Mouse (Mus musculus) cerebellum, adult 9-11 months (tissue): ENCODE measurements at regions not wholly inside any gene's neighbourhood (a gene's known extent, or its start where the extent isn't known, plus 50 kb on each side); places are given as distances from the start of the nearest gene placed in this dataset.

Experiments used
- DNase-seq: peaks from one replicate; pipeline ENCODE4 v3.0.0; 2022

- no peak for DNase-seq
These were observed 362.5 kb upstream of the Nfe2l3 start for GRCm38 (mm10) chr6:51069945-51070344.

- no peak for DNase-seq
These were observed 361.2 kb upstream of the Nfe2l3 start for GRCm38 (mm10) chr6:51071243-51071642.

GRCm38 (mm10) chr6:51075026-51075425 lies 357.4 kb upstream of the Nfe2l3 start:
- DNase-seq, result no peak

- DNase-seq, result no peak
These were observed 355.4 kb upstream of the Nfe2l3 start for GRCm38 (mm10) chr6:51076861-51077768.

GRCm38 (mm10) chr6:51077769-51078096 lies 354.7 kb upstream of the Nfe2l3 start:
- no peak for DNase-seq

GRCm38 (mm10) chr6:51078353-51078966 lies 354.0 kb upstream of the Nfe2l3 start:
- DNase-seq, result no peak

- no peak for DNase-seq
These were observed 353.5 kb upstream of the Nfe2l3 start for GRCm38 (mm10) chr6:51078967-51079355.

- no peak for DNase-seq
These were observed 351.4 kb upstream of the Nfe2l3 start for GRCm38 (mm10) chr6:51081056-51081455.

- DNase-seq, result no peak
These were observed 347.8 kb upstream of the Nfe2l3 start for GRCm38 (mm10) chr6:51084656-51085055.

- DNase-seq, result no peak
These were observed 346.9 kb upstream of the Nfe2l3 start for GRCm38 (mm10) chr6:51085547-51085946.

GRCm38 (mm10) chr6:51086347-51086746 lies 346.1 kb upstream of the Nfe2l3 start:
- DNase-seq, result no peak

- no peak for DNase-seq
These were observed 344.7 kb upstream of the Nfe2l3 start for GRCm38 (mm10) chr6:51087806-51088205.

- DNase-seq, result no peak
These were observed 343.7 kb upstream of the Nfe2l3 start for GRCm38 (mm10) chr6:51088641-51089372.

GRCm38 (mm10) chr6:51093196-51093595 lies 339.3 kb upstream of the Nfe2l3 start:
- DNase-seq, result no peak

- DNase-seq, result no peak
These were observed 338.2 kb upstream of the Nfe2l3 start for GRCm38 (mm10) chr6:51094304-51094703.

- DNase-seq, result no peak
These were observed 335.0 kb upstream of the Nfe2l3 start for GRCm38 (mm10) chr6:51097488-51097887.

- DNase-seq, result no peak
These were observed 332.1 kb upstream of the Nfe2l3 start for GRCm38 (mm10) chr6:51100341-51100740.

- DNase-seq, result no peak
These were observed 329.2 kb upstream of the Nfe2l3 start for GRCm38 (mm10) chr6:51103236-51103635.

- no peak for DNase-seq
These were observed 328.1 kb upstream of the Nfe2l3 start for GRCm38 (mm10) chr6:51104336-51104735.

- no peak for DNase-seq
These were observed 324.0 kb upstream of the Nfe2l3 start for GRCm38 (mm10) chr6:51108336-51108956.

- no peak for DNase-seq
These were observed 321.9 kb upstream of the Nfe2l3 start for GRCm38 (mm10) chr6:51110596-51110995.

- DNase-seq, result no peak
These were observed 317.7 kb upstream of the Nfe2l3 start for GRCm38 (mm10) chr6:51114604-51115333.
